Mouse (Mus musculus): ENCODE measurements around the gene Olfr95.
"Not testable (repeated sequence)": the region's sequence is repeated elsewhere in the genome, so short reads cannot be mapped to it uniquely, and the experiment has no call there.

Olfr95 gene

DNA sequence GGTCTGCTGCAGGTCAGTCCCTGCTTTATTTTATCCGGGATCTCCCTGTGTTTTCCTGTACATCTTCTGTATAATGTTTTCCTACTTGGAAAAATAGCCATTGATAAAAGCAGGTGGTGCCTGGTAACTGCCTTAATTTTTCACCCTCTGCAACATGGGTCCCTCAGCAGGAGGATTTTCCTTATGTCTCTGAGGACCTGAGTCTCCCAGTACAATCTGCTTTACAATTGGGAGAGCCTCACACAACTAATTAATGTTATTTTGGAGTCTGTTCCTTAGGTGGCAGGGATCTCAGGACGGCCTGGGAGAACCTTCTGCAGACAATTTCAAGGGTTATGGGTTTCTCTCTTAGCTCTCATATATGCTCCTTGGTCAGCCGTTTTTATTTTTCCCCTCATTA, at the start of gene Olfr95:
Olfr95 (minus strand) TSS at position 101 of the 400 bp plus-strand sequence.
- DNase-seq (ENCODE audit: low spot score) = no peak

DNA sequence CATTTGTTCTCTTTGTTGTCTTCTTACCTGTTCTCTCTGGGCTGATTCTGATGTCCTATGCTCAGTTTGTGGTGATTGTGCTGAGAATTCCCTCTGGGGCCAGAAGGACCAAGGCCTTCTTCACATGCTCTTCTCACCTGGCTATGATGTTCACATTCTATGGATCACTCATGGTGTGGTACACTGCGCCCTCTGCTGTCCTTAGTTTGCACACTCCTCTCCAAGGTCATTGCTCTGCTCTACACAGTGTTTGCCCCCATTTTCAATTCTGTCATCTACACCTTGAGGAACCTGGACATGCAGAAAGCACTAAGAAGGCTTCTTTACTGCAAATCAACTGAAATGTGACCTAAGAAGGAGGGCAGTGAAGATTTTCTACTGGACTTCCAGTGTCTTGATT, 37.6 kb upstream of the Olfr95 start:
- peak; percentile 15 for DNase-seq (ENCODE audit: low spot score)

GRCm38 (mm10) chr17:37249460-37249859, 36.5 kb upstream of the Olfr95 start:
- no peak for DNase-seq (ENCODE audit: low spot score)

DNA sequence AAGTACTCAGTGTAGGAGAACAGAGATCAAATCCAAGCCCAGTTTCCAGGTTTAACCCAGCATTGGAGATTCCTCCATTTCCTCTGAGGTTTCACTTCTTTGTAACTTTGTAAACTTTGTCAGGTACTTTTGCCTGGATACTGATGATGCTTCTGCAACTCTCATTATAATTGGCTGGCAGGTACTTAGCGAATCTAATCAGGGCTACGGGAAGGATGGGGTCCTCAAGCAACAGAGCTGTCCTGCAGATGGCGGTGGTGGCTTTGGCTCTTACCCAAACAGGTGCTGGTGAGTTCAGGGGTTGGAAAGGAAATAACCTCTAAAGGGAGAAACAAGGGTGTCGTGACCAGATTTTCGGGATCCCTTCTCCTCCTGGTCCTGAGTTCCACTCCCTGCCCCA, 33.8 kb upstream of the Olfr95 start:
- peak; percentile 64 for DNase-seq (ENCODE audit: low spot score)

DNA sequence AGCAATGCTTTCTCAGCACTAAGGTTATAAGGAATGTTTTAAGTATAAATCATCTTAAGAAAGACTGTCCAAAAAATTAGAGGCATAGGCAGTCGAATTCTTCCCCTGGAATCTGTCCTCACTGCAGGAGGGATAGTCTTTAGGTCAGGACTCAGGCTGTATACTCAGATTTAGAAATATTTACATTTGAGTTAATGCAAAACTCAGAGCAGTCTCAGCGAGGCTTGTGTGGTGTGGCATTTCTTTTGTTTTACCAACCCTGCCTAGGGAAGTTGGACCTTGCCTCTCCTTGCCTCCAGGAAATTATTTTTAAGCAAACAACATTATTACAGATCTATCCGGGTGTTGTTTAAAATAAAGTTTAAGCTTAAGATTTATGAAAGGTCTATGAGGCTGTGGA, 29.3 kb upstream of the Olfr95 start:
- DNase-seq (ENCODE audit: low spot score) = no peak

GRCm38 (mm10) chr17:37237230-37237629, 24.3 kb upstream of the Olfr95 start, which contains the start of gene Olfr97:
Olfr97 (minus strand) TSS chr17:37237330.
- DNase-seq (ENCODE audit: low spot score) = not testable (repeated sequence)

DNA sequence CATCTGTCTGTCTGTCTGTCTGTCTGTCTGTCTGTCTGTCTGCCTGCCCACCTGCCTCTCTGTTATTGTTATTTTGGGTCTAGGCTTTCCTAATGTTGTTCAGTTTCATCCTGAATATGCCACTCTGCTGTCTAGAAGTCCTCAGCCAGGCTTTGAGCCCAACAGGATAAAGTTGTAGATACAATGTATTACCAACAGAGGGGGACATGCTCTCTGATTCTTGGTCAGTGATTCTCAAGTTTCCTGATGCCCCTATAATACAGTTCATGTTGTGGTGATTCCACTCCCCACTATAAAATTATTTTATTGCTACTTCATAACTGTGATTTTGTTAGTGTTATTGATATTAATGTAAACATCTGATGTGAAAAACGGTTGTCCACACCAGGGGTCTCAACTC, 9.0 kb upstream of the Olfr95 start:
- no peak for DNase-seq (ENCODE audit: low spot score)

DNA sequence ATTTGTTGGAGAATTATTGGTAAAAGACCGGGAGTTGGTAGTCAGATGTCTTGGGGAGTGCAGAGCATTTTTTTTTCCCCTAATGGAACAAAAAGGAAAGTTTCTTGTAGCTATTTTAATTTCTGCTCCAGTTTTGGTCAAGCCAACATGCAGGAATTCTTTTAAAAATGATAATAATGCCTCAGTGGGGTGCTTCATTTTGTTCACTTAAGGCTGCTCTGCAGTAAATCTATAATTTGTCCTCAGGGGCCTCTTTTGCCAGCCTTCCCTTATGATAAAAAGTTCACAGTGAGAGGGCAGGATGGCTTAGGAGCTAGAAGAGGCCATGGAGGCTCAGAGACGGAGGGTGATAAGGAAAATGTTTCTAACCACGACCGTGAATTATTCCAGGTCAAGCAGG, 6.9 kb upstream of the Olfr95 start, which contains the start of gene Olfr96:
Olfr96 (plus strand) TSS at position 301 of the 400 bp plus-strand sequence.
- no peak for DNase-seq (ENCODE audit: low spot score)

GRCm38 (mm10) chr17:37218486-37218885, 5.6 kb upstream of the Olfr95 start:
- no peak for DNase-seq (ENCODE audit: low spot score)

GRCm38 (mm10) chr17:37210884-37211768, 1.8 kb downstream of the Olfr95 start:
- DNase-seq (ENCODE audit: low spot score) = no peak

GRCm38 (mm10) chr17:37203917-37204236, 9.0 kb downstream of the Olfr95 start:
- no peak for DNase-seq (ENCODE audit: low spot score)

DNA sequence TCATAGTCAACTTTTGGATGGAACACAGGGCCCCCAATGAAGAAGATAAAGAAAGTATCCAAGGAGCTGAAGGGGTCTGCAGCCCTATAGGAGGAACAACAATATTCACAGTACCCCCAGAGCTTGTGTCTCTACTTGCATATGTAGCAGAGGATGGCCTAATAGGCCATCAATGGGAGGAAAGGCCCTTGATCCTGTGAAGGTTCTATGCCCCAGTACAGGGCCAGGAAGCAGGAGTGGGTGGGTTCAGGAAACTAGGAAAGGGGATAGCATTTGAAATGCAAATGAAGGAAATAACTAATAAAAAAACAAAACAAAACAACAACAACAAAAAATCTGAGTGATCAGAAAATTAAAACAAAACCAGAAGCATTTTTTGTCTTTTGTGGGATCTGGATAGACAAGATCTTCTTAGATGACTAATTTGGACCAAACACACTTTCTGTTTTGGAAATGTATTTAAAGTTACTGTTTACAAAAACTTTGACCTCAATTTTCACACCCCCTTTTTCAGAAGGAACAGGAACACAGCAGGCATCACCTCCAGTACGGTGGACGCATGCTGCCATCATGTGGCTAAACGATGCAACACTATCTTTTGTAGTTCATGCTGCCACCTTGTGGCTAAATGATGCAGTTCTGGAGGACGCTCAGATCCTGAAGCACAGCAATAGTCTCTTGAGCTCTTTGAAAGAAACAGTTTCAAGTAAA, 9.6 kb downstream of the Olfr95 start:
- peak; percentile 61 for DNase-seq (ENCODE audit: low spot score)

GRCm38 (mm10) chr17:37200894-37201293, 12.0 kb downstream of the Olfr95 start, which contains the start of gene Olfr94:
Olfr94 (minus strand) TSS chr17:37200994.
- no peak for DNase-seq (ENCODE audit: low spot score)

DNA sequence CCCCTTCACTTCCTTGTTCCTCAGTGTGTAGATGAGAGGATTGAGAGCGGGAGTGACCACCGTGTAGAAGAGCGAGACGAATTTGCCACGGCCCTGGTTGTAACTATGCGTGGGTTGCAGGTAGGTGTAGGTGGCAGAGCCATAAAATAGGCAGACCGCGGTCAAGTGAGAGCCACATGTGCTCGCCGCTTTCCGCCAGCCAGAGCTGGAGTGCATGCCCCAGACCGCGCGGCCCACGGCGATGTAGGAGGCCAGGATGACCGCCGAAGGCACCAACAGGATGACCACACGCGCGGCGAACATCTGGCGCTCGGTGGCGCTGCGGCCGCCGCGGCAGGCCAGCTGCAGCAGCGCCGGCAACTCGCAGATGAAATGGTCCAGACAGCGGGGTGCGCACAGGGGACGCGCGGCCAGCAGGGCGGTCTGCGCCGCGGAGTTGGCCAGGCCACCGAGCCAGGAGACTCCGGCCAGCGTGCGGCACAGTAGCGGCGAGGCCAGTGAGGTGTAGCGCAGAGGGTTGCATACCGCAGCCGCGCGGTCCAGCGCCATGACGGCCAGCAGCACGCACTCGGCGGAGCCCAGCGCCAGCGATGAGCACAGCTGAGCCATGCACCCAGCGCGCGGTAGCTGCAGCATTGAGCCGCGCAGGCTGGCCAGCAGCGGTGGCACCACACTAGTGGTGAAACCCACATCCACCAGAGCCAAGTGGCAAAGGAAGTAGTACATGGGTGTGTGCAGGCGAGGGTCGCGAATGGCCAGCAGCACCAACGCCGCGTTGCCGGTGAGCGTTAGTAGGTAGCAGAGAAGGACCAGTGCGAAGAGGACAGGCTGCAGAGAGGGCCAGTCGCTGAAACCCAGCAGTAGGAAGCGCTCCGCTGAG, 15.8 kb downstream of the Olfr95 start:
- DNase-seq (ENCODE audit: low spot score) = no peak

- DNase-seq (ENCODE audit: low spot score) = no peak
Measured at GRCm38 (mm10) chr17:37194782-37195181, 18.1 kb downstream of the Olfr95 start.

DNA sequence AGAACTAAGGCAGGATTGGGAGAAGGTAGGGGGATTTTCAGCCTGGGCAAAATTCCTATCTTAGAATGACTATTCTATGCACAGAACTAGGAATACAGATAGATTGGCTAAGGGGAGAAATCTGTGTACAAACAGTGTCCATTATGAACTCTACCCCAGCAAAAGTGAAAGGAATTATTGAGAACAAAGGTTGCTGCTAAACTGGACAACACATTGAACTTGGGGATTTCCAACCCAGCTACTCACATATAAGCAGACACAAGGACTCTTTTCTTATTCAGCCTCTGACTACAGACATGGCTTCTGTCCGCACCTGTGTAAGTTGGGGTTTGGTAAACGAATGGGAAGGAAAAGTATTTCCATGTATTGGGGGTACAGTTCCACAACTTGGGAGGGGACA, 19.3 kb downstream of the Olfr95 start, which contains the start of gene Ubd:
Ubd (plus strand) TSS at position 237 of the 400 bp plus-strand sequence.
- no peak for DNase-seq (ENCODE audit: low spot score)

DNA sequence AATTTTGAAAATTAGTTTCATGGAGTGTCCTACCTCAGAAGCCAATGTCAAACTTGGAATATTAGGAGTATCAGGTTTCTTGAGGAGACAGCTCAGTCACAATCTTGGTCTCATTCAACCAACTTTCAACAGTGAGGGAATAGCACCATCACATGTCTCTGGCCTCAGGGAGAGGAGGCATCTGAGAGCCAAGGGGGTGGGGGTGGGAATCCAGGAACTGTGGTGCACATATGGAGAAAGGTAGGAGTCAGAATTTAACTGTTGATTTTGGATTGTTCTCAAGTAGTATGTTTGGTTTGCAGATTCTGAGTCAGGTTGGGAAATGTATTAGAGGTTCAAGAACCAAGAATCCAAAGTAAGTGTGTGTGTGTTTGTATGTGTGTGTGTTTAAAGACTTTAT, 19.9 kb downstream of the Olfr95 start:
- no peak for DNase-seq (ENCODE audit: low spot score)

DNA sequence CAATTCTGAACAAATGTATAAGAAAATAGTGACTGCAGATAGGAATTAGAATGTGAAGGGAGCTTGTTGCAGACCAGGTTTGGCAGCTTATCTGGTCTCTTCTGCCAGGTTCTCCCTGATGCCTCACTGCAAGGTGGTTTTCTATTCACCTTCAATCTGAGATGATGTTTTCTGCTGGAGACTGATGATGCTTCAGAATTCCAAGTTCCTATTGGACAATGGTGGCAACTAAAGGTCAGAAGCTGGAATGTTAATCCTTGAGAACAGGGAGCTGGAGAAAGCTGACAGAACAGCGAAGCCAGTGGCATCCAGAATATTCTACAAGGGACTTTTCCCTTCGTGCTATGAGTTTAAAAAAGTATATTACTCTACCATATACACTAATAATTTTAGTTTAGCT, 22.2 kb downstream of the Olfr95 start:
- DNase-seq (ENCODE audit: low spot score) = no peak

- DNase-seq (ENCODE audit: low spot score) = no peak
Measured at GRCm38 (mm10) chr17:37185474-37185873, 27.4 kb downstream of the Olfr95 start.

GRCm38 (mm10) chr17:37161394-37161793, 51.5 kb downstream of the Olfr95 start, which contains the start of gene Olfr93:
Olfr93 (minus strand) TSS chr17:37161494.
- DNase-seq (ENCODE audit: low spot score) = no peak
